Mouse (Mus musculus) E14TG2a.4 (cell line): ENCODE data around the gene A730049H05Rik.

ENCODE experiments used
- H3K27me3 ChIP-seq: 2 replicates; pipeline ENCODE4 v1.6.1; 2014; ENCODE audit warnings: low read length, control low read depth; ENCODE audit not compliant: insufficient read depth
- H3K36me3 ChIP-seq: 2 replicates; pipeline ENCODE4 v1.6.1; 2014; ENCODE audit warnings: low read length, control low read depth; ENCODE audit not compliant: insufficient read depth
- H3K4me1 ChIP-seq: replicated peaks from 2 replicates; pipeline ENCODE4 v1.6.1; 2014; ENCODE audit warnings: low read depth, low read length, control low read depth
- H3K4me3 ChIP-seq: replicated peaks from 2 replicates; pipeline ENCODE4 v1.5.1; 2014; ENCODE audit warnings: mild to moderate bottlenecking, low read length
- H3K9me3 ChIP-seq: 2 replicates; pipeline ENCODE4 v1.6.1; 2014; ENCODE audit warnings: low read length, control low read depth
- CTCF ChIP-seq: conservative IDR thresholded peaks from 2 replicates; pipeline ENCODE4 v1.5.1; 2014; ENCODE audit warnings: low read length
- NANOG ChIP-seq: IDR thresholded peaks from 2 replicates; pipeline ENCODE4 v1.6.1; 2014; ENCODE audit warnings: borderline replicate concordance, low read length, mixed read lengths
- POU5F1 ChIP-seq: IDR thresholded peaks from 2 replicates; pipeline ENCODE4 v1.6.1; 2014; ENCODE audit warnings: low read length, borderline replicate concordance

A730049H05Rik gene

GRCm38 (mm10) chr6:92877236-92877635 is 61.0 kb downstream of the A730049H05Rik start:
- TF ChIP-seq CTCF = no peak
- TF ChIP-seq NANOG = no peak
- TF ChIP-seq POU5F1 = no peak
- Histone ChIP-seq H3K27me3 (no peaks in the 10 kb centered on the region), H3K4me3 (no peak overlapping the region)

GRCm38 (mm10) chr6:92878771-92879170 is 62.5 kb downstream of the A730049H05Rik start:
- H3K36me3 ChIP-seq = no peaks in the 10 kb centered on the region; the same call in 1 of the 2 replicates
- no peaks in the 10 kb centered on the region for H3K9me3 ChIP-seq
- TF ChIP-seq NANOG (no peak), CTCF (no peak), POU5F1 (no peak)
- no peaks in the 10 kb centered on the region for H3K4me1 ChIP-seq
- H3K4me3 ChIP-seq = no peak overlapping the region
- no peaks in the 10 kb centered on the region for H3K27me3 ChIP-seq

More at GRCm38 (mm10) chr6:92877236-92877635, 61.0 kb downstream of the A730049H05Rik start:
- Histone ChIP-seq H3K4me1 (no peaks in the 10 kb centered on the region), H3K9me3 (no peaks in the 10 kb centered on the region), H3K36me3 (peaks cover 6% of the 10 kb centered on the region)

- Histone ChIP-seq H3K4me3 (no peak overlapping the region), H3K4me1 (no peaks in the 10 kb centered on the region), H3K27me3 (no peaks in the 10 kb centered on the region), H3K36me3 (no peaks in the 10 kb centered on the region; the same call in 1 of the 2 replicates), H3K9me3 (no peaks in the 10 kb centered on the region)
- TF ChIP-seq NANOG (no peak), POU5F1 (no peak), CTCF (no peak)
These were observed 63.5 kb downstream of the A730049H05Rik start for GRCm38 (mm10) chr6:92879700-92880265.

- no peaks in the 10 kb centered on the region for H3K27me3 ChIP-seq
- H3K4me1 ChIP-seq = no peaks in the 10 kb centered on the region
- H3K9me3 ChIP-seq = no peaks in the 10 kb centered on the region
- no peak for TF ChIP-seq POU5F1
- TF ChIP-seq CTCF = no peak
- TF ChIP-seq NANOG = no peak
- no peak overlapping the region for H3K4me3 ChIP-seq
- H3K36me3 ChIP-seq = no peaks in the 10 kb centered on the region; the same call in 1 of the 2 replicates
These were observed 66.2 kb downstream of the A730049H05Rik start for GRCm38 (mm10) chr6:92882446-92882845.

GRCm38 (mm10) chr6:92883131-92883900 is 67.0 kb downstream of the A730049H05Rik start:
- Histone ChIP-seq H3K4me3 (no peak overlapping the region), H3K4me1 (no peaks in the 10 kb centered on the region), H3K9me3 (no peaks in the 10 kb centered on the region), H3K36me3 (no peaks in the 10 kb centered on the region; the same call in 1 of the 2 replicates), H3K27me3 (no peaks in the 10 kb centered on the region)
- TF ChIP-seq NANOG = no peak
- no peak for TF ChIP-seq CTCF
- no peak for TF ChIP-seq POU5F1

GRCm38 (mm10) chr6:92891535-92891934 is 75.3 kb downstream of the A730049H05Rik start:
- TF ChIP-seq POU5F1 (no peak), CTCF (no peak), NANOG (no peak)
- Histone ChIP-seq H3K27me3 (no peaks in the 10 kb centered on the region), H3K4me1 (no peaks in the 10 kb centered on the region), H3K4me3 (no peak overlapping the region), H3K9me3 (no peaks in the 10 kb centered on the region), H3K36me3 (peaks cover 12% of the 10 kb centered on the region)
